Mouse (Mus musculus): Measurements from ENCODE around the gene F13b.
A peak's percentile ranks its signal among the peaks of the same experiment; 100 is the strongest.

F13b gene

GRCm38 (mm10) chr1:139501258-139501752 is at the start of gene F13b:
TSS of gene F13b (plus strand) at chr1:139501702.
- no peak for DNase-seq

- peak; percentile 88 for DNase-seq
Observed at GRCm38 (mm10) chr1:139454340-139455225, 46.9 kb upstream of the F13b start, which contains the start of gene Aspm. TSS of gene Aspm (plus strand) at chr1:139454772.

GRCm38 (mm10) chr1:139455226-139455869 is 46.2 kb upstream of the F13b start:
- DNase-seq = no peak

GRCm38 (mm10) chr1:139460807-139461206 is 40.7 kb upstream of the F13b start:
- DNase-seq = no peak

- DNase-seq = no peak
Observed at GRCm38 (mm10) chr1:139465936-139466335, 35.6 kb upstream of the F13b start.

GRCm38 (mm10) chr1:139478898-139479297 is 22.6 kb upstream of the F13b start:
- no peak for DNase-seq

- DNase-seq = no peak
Observed at GRCm38 (mm10) chr1:139480246-139480645, 21.3 kb upstream of the F13b start.

- no peak for DNase-seq
Observed at GRCm38 (mm10) chr1:139481146-139481545, 20.4 kb upstream of the F13b start.

- no peak for DNase-seq
Observed at GRCm38 (mm10) chr1:139494630-139495029, 6.9 kb upstream of the F13b start.

GRCm38 (mm10) chr1:139495408-139495807 is 6.1 kb upstream of the F13b start:
- no peak for DNase-seq

GRCm38 (mm10) chr1:139496212-139496611 is 5.3 kb upstream of the F13b start:
- DNase-seq = no peak

- no peak for DNase-seq
Observed at GRCm38 (mm10) chr1:139499751-139500150, 1.8 kb upstream of the F13b start.

- DNase-seq = no peak
Observed at GRCm38 (mm10) chr1:139514556-139514955, 13.1 kb downstream of the F13b start.

GRCm38 (mm10) chr1:139548536-139548935 is 47.0 kb downstream of the F13b start:
- DNase-seq = no peak

GRCm38 (mm10) chr1:139551311-139551710 is 49.8 kb downstream of the F13b start:
- DNase-seq = no peak

- no peak for DNase-seq
Observed at GRCm38 (mm10) chr1:139560024-139560423, 58.5 kb downstream of the F13b start, which contains the start of gene Cfhr1. TSS of gene Cfhr1 (minus strand) at chr1:139560272.
